Mouse (Mus musculus) lung, postnatal 10 days (tissue): ENCODE measurements around the gene Hk1.
A peak's percentile ranks its signal among the peaks of the same experiment; 100 is the strongest.

ENCODE experiments used
- DNase-seq: peaks from one replicate; pipeline ENCODE4 v3.0.0; 2021

Gene Hk1

DNA sequence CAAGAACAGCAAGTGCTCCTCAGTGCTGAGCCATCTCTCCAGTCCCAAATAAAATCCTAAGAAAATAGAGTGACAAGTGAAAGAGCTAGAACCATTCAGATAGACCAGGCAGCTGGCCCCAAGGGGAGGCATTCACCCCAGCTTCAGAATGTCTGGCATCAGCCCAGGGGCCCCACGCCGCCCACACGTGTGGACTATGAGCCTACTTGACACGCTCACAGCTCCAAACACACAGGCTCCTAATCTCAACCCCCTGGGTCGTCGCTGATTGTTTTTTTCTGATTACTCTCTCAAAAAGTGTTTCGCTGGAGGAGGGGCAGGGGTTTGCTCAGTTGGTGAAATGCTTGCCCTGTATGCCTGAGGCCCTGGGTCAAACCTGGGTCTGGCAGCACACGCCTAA, 63.2 kb downstream of the Hk1 start:
- DNase-seq = no peak

DNA sequence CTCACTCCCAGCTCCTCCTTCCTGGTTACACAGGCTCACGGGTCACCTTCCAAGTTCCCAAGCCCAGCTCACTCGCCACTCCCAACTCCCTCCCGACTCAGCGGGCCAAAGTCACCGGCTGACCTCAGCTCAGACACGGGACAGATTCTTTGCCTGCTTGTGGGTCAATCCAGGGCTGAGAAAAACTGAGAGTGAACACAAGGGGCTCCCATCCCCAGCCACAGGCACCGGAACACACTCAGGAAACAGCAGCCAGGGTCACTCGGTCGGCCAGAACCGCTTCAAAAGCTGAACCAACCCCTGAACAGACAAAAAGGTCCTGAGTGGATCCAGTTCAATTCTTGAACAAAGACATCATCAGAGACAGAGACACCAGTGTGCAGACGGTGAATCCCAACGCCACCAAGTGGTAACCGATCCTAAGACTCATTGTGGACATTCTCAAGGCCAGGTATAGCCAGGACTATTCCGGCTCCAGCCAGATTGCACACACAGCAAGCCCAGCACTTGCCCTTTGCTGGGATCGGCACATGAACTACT, 65.8 kb downstream of the Hk1 start:
- DNase-seq = peak; percentile 21

DNA sequence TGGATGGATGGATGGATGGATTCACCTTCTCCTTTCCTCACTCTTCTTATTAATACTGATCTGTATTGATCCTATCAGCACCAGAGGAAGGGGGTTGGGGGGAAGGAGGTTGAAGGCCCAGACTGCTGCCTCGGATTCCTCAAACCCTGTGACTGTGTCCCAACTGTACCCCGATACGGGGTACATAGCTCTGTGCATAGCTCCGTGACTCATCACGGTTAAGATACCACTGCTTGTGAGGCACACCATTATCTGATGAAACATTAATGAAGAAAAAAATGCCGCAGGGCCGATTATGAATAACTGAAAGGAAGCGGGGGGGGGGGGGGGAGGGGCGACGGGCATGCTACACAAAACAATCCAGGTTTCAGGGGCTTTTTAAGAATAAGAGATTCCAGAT, 66.6 kb downstream of the Hk1 start:
- DNase-seq = no peak

DNA sequence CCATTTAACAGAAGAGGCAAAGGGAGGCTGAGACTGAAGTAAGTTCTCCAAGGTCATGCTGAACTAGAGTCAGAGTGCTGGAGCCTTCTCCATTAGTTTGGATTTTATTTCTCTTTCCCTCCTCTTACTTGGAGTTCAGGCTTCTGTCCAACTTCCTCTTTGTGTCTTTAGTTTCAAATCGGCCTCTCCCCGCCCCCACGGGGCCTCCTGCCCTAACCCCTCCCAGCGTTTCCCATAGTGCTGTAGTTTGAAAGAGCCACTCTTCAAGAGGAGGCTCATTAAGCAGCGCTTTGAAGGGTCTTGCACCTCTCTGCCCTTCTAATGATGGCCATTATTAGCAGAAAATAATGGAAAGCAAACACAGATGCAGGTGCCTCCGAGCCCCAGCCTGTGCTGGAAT, 68.2 kb downstream of the Hk1 start:
- peak; percentile 78 for DNase-seq

DNA sequence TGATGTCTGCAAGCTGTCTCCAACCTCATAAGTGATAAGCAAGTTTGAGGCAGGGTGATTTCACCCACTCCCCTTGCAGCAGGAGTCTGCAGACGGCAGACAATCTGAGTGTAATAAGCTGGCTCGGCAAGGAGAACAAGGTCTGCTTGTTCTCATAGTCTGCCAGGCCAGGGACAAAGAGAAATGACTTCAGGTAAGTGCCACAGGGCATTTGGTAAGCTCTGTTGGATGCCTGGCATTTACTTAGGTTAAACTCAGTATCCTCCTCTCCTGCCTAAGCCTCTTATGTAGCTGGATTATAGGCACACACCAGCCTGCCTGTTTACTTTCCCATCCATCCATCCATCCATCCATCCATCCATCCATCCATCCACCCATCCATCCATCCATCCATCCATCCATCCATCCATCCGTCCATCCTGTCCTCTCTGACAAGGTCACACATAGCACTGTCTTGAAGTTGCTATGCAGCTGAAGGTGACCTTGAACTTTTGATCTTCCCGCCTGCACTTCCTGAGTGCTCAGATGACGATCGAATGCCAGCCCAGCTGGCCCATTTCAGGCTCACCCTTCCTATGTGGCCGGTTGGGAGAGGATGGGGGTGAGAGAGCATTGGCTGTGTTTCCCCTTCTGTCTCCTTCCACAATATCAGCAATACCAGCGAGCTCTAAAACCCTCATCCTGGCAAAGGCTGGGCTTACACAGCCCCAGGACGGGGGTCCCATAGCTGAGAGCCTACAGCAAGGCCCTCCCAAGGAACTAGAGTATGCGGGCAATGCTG, 69.3 kb downstream of the Hk1 start:
- peak; percentile 13 for DNase-seq

DNA sequence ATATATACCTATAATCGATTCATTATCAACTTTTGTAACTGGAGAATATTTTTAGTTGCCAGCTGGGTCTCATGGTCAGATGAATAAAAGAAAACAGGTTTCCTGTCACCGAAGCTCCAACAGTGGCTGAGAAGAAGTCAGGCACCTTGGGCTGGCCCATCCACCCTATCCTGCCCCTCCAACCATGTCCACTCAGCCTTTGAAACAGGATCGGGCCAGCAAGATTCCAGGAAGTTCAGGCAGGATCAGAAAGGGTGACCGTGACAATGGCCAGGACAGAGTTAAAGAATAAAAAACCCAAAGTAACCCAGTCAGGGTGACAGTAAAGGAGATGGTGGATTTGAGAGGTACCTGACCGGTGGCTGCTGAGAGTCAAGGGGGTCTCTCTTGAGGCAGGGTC, 70.1 kb downstream of the Hk1 start:
- DNase-seq = no peak

DNA sequence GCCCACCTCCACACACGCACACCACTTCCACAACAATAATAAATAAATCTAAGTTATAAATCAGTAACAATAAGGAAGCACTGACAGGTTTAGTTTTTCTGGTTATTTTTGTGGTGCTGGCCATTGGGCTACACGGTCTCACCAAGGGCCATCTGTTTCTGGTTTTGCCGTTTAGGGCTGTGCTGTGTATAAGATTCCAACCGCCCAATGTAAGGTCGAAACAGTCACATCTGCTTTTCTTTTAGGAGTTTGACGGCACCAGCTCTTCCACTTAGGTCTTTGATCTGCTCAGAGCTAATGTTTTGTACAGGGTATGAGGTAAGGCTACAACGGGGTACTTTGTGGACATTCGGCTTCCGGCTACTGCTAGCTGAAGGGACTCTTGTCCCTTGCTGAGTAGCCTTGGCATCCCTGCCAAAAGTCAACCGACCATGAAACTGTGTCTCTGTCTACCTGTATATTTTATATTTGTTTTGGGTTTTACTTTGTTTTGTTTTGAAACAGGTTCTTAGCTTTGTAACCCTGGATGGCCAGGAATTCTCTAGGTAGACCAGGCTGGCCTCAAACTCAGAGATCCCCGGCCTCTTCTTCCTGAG, 70.7 kb downstream of the Hk1 start:
- no peak for DNase-seq

DNA sequence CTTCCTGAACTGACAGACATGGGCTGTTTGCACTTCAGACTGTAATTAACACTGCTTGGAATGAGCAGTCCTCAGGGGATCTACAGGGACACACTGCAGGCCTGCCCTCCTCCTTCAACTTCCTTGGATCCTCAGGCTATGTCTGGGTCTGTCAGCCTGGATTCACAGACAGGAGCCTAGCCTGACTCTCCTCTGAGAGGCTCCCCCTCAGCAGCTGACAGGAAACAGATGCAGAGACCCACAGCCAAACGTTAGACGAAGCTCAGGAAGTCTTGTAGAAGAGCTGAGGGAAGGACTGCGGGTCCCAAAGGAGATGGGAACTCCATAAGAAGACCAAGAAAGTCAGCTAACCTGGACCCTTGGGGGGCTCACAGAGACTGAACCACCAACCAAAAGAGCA, 73.2 kb downstream of the Hk1 start:
- DNase-seq = no peak

DNA sequence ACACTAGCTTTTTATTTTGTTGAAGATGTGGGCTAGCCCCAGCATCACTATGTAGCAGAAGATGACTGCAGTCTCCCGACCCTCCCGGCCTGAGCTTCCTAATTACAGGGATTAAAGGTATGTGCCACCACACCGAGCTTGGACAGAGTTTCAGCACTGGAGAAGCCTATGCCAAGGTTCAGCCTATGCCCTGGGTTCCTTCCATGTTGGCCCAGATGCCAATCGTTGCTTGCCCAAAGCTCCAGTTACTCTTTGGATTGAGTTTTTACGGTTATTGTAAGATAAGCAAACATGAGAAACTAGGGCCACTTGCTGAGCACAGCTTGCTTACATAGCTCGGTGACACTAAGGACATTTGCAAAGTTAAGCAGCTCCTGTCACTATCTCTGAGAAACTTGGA, 74.6 kb downstream of the Hk1 start:
- no peak for DNase-seq

DNA sequence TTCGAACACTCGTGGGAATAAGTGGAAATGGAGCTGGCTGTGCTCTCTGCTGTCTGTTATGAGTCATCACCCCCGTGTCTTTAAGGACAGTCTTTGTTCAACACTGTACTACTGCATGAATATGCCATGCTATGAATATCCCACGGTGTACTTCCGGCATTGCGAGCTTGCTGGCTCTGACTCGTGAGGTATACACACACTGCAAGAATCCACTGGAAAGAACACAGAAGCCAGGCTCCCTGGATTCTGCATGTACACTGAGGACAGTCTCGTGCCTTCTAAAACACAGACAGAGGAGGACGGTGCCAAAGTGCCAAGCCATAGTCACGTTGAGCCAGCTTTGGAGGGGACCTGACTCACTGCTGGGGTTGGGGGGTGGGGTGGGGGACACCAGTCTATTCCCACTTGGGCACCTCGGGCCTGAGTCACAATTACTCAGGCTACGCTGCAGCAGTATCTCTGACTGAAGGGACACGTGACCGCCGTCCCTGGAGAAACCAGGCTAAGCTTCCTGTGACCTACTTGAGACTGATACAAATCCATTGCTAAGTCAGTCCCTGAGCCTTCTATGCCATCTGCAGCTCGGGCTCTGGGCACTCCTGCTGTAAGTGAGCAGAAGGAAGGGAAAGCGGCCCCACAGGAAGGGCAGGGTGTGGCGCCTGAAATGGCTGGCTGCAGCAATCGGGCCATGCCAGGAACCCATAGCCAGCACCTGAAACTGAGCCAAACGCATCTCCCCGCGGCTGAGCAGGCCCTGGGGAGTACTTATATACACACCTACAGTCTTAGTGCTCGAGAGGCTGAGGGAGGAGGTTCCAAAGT, 79.5 kb downstream of the Hk1 start:
- peak; percentile 44 for DNase-seq

DNA sequence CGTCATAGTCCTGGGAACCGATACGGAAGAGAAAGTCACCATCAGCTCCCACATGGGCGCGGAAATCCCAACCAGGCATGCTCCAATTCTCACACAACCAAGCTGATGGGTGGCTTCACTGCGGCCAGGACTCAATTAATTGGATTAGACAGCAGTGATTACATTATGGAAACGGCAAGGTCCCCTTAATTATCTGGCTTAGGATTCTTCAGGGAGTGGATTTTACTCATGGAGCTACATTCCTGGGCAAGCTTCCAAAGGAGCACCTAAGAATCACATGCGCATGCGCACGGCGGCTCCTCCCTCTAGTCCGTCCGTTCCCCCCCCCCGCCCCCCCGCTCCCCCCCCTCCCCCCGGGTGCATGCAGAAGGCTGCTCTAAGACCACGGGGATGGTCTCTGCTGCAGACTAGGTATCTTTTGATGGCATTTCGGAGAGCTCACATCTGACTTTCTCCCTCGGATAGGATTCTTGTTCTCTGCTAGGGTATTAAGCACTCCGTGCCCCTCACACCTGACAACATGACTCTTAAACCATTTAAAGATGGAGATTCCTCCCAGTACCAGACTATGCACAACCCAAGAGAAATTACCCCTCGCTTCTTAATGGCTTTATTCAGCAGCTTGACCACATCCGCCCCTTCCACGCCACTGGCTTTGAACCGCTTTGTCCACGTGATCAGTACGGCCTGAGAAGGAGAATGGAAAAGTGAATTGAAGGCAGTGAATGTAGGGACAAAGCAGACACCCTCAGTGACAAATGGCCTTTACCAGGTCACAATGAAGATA, 83.4 kb downstream of the Hk1 start:
- DNase-seq = no peak

DNA sequence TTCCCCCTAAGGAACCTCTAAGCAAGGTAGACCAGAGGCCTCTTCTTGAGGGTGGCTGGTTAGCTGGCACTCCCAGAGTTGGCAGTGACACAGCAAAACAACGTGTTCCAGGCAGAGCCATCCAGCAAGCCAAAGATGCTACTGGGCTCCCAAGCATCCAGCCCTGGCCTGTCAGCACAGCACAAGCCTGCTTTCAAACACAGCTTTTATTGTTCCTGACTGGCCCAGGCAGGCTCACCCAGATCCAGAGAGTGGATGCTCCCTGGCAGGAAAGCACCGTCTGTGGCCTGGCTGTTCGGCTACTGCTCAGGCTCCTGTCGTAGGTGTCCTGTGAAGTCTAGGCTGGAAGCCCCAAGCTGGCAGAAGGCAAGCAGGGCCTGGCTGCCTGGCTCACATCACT, 85.6 kb downstream of the Hk1 start:
- DNase-seq = no peak

DNA sequence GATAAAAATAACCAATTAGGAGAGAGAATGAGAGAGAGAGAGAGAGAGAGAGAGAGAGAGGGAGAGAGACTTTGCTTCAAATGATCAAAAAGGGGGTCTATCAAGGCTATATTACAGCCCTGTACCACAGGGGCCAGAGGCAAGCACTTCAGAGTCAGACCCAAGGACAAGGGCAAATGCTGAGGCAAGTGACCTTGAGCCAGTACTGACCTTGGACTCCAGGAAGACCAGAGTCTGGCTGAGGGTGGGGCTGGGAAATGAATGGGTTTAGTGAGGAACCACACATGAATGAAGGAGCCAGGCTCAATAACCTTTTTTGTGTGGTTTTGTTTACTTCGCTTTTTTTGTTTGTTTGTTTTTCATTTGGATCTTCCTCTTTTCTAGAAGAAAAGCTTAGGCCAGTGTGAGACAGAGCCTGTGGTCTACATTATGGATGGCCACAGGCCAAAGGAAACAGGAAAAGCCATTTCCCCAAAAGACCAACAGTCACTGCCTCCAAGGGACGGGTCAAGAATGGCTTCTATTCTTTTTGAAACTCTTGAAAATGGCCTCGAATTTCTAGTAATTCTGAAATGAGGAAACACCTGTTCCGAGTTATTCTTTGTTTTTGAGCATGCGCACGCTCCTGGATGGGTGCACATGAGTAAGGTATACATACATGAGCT, 92.1 kb downstream of the Hk1 start:
- peak; percentile 42 for DNase-seq

DNA sequence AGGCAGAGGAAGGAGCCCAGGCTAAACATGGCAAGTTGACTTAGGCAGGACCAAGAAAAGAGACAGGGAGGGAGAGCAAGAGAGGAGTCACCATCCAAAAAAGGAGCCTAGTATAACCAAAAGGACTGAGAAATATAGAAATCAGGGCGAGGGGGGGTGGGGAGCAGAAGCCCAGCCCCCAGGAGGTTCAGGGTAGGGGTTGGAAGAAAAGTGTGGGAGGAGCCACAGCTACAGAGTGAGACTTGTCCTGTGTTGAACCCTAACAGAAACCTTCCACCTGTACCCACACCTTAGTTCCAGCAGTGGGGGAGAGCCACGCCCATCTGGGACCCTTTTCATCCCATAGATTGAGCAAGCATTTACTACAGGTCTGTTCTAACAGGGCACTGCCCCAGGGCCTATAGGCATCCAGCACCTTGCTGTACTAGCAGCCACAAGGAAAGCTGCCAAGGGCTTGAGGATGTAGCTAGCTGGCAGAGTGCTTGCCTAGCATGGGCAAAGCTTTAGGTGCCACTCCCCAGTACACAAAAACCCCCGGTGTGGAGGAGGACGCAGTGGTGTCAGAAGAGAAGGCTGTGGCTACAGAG, 96.4 kb downstream of the Hk1 start:
- DNase-seq = no peak

DNA sequence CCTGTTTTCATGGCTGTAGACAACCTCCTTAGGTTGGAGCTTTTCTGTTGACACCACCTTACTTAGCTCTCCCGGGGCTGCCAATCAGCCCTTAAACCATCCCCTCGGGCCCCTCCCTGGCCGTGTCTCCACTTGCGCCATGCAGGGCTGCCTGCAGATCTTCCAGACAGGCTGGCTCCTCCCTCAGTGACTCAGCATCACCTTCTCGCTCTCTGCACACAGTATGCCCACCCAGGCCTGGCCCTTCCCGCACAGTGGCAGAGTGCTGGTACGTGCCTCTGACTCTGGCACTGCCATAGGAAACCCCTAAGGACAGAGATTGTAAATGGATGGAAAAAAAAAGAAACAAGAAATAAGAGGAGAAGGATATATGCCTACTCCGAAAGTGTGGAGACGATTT, 96.9 kb downstream of the Hk1 start:
- DNase-seq = no peak

DNA sequence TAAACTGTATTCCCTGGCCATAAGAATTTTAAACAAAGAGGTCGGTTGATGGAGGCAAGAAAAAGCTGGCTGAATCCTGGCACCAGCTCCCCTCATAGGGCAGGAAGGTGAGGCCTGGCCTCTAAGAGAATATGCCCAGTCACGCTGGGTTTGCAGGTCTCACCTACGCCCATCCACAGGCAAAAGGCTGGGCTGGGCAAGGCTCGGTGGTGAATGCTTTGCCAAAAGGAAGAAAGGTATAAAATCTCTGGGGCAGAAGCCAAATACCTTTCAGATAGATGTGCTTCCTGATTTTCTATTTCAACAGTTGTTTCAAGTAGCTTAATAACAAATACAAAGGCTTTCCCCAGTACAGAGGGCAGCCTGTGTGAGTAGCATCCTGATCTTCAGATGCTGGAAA, 100.0 kb downstream of the Hk1 start:
- DNase-seq = no peak

DNA sequence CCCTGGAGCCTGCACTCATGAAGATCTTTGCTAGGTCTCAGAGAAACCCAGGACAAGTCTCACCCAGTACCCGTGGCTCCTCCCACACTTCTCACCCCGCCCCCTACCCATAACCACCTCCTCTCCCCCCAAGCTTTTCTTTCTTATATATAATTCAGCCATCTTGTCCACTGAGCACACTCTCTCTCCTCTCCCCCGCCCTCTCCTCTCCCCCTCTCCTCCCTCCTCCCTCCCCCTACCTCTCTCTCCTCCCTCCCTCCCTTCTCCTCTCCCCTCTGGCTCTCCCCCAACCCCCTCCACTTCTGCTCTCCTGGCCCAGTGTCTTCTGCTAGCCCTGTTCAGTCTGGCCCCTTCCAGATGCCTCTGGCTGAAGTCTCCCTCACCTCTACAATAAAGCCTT, 100.6 kb downstream of the Hk1 start:
- DNase-seq = no peak

DNA sequence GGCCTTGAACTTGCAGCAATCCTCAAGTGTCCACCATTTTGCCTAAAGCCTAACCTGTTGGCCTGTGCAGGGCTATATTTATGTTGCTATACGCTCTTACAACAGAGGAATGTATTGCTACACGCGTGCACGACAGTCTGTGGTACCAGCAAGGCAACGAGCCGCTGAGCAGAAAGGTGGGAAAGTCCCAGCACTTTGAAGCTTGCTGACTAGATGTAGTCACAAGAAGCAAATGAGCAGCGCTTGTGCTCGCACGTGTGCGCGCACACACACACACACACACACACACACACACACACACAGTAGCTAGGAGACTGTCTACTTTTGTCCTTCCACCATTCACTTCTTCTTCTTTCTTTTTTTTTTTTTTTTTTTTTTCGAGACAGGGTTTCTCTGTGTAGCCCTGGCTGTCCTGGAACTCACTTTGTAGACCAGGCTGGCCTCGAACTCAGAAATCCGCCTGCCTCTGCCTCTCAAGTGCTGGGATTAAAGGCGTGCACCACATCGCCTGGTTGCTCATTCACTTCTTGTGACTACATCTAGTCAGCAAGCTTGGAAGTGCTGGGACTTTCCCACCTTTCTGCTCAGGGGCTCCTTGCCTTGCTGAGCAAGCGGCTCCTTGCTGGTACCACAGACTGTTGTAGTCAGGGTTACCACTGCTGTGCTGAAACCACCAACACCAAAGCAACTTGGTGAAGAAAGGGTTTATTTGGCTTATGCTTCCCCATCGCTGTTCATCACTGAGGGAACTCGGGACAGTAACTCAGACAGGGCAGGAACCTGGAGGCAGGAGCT, 102.0 kb downstream of the Hk1 start:
- DNase-seq = no peak

DNA sequence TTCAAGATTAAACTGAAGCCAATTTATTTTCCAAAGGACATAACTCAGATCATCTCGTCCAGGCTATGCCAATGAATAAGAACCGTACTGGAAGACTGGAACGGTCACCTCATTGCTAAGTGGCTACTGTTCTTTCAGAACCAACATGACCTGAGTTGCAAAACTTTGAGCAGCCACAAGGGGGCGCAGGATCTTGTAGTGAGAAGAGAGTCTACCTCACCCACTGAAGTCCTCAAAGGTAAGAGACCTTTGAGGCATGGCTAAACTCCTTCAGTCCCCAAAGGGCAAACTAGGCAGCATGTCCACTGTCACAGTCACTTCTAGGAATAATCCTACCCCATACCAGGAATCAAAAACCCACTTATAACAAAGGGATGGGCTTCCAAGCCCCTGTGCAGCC, 104.5 kb downstream of the Hk1 start:
- DNase-seq = peak; percentile 90

DNA sequence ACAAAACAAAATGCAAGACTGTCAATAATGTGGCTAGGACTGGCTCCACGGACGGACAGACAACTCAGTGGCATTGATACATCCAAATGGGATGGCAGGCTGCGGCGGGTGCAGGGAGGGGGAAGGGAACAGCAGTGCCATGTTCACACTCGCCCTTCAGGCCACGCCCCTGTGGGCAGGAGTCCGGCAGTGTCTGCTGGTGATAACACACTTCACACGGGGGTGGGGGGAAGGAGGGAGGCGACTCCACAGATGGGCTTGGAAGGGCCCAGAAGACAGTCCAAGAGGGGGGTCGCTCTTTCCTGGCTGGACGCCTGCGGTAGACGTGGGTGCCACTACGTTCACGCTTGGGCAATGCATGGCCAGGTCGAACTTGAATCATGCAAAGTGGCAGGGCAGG, 110.4 kb downstream of the Hk1 start:
- DNase-seq = peak; percentile 23

DNA sequence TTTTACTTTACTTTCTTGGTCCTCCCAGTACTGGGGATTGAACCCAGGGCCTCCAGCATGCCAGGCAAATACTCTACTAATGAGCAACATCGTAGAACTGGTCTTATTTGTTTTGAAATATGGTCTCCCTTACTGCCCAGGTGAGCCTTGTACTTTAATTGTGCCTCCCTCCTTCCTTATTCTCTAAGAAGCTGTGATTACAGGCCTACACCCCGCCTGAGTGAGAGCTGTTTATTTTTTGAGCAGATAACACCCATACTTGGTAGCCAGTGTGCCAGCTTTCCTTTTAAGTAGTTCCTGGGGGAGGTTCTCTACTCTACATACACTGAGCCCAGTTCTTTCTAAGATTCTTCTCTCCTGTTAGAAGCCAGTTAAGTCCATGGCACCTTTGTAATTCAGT, 115.4 kb downstream of the Hk1 start:
- no peak for DNase-seq
